Mouse (Mus musculus): ENCODE measurements at regions not wholly inside any gene's neighbourhood (a gene's known extent, or its start where the extent isn't known, plus 50 kb on each side); places are given as distances from the start of the nearest gene placed in this dataset.

DNA sequence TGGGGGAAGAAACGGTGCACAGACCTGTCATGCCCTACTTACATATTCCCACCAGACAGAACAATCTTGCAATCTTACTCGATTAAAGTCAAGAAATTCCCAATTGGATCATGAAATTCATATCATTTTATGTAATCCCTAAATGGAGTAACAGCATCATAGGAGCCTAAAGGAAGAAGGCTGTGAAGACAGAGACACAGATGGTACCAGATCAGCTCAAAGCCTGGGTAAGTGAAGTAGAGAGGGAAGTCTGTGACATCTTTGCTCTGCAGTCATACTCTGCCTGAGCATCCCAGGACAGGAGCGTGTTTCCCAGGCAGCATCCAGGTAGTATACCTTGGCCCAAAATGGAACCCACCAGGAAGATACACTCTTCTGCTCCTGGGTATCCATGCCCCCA, 108.6 kb downstream of the Diras2 start:
- H3K27ac ChIP-seq (replicated peaks; ENCODE audit: insufficient read depth, low read depth, low read length) = no peak overlapping the region
- no peaks in the 10 kb centered on the region for H3K79me2 ChIP-seq (ENCODE audit: control insufficient read depth, insufficient read depth, low read length)
- no peak for DNase-seq (ENCODE audit: extremely low read depth, low read depth, low spot score)
- H3K4me1 ChIP-seq (ENCODE audit: control insufficient read depth, insufficient read depth, low read length) = no peaks in the 10 kb centered on the region
- no peak overlapping the region for H3K4me3 ChIP-seq (ENCODE audit: insufficient read depth, low read depth, low read length)
- no peak overlapping the region for H3K9ac ChIP-seq (ENCODE audit: low read depth, low read length)
- TF ChIP-seq POLR2A (IDR thresholded peaks at IDR 0.05; ENCODE audit: extremely low read depth, insufficient read depth, low read length) (no peak), CTCF (IDR thresholded peaks at IDR 0.05; ENCODE audit: low read depth, low read length) (no peak)
- H3K27me3 ChIP-seq (ENCODE audit: control insufficient read depth, insufficient read depth, low read length) = no peaks in the 10 kb centered on the region
- H3K36me3 ChIP-seq (ENCODE audit: control insufficient read depth, insufficient read depth, low read length) = no peaks in the 10 kb centered on the region
- WGBS = 88% methylated on average over 3 of the region's 3 CpGs

- Histone ChIP-seq H3K79me2 (ENCODE audit: control insufficient read depth, insufficient read depth, low read length) (no peaks in the 10 kb centered on the region), H3K9ac (ENCODE audit: low read depth, low read length) (no peak overlapping the region), H3K27ac (replicated peaks; ENCODE audit: insufficient read depth, low read depth, low read length) (no peak overlapping the region), H3K27me3 (ENCODE audit: control insufficient read depth, insufficient read depth, low read length) (no peaks in the 10 kb centered on the region), H3K36me3 (ENCODE audit: control insufficient read depth, insufficient read depth, low read length) (no peaks in the 10 kb centered on the region), H3K4me3 (ENCODE audit: insufficient read depth, low read depth, low read length) (no peak overlapping the region), H3K4me1 (ENCODE audit: control insufficient read depth, insufficient read depth, low read length) (no peaks in the 10 kb centered on the region)
- TF ChIP-seq CTCF (IDR thresholded peaks at IDR 0.05; ENCODE audit: low read depth, low read length) = no peak
- TF ChIP-seq POLR2A (IDR thresholded peaks at IDR 0.05; ENCODE audit: extremely low read depth, insufficient read depth, low read length) = no peak
- WGBS = 93% methylated on average over 5 of the region's 5 CpGs
- DNase-seq (ENCODE audit: extremely low read depth, low read depth, low spot score) = no peak
These were observed 102.6 kb downstream of the Diras2 start for GRCm38 (mm10) chr13:52428527-52428926.

GRCm38 (mm10) chr13:52436756-52437155, 94.3 kb downstream of the Diras2 start:
- Histone ChIP-seq H3K79me2 (ENCODE audit: control insufficient read depth, insufficient read depth, low read length) (no peaks in the 10 kb centered on the region), H3K27me3 (ENCODE audit: control insufficient read depth, insufficient read depth, low read length) (no peaks in the 10 kb centered on the region), H3K4me3 (ENCODE audit: insufficient read depth, low read depth, low read length) (no peak overlapping the region), H3K36me3 (ENCODE audit: control insufficient read depth, insufficient read depth, low read length) (no peaks in the 10 kb centered on the region), H3K27ac (replicated peaks; ENCODE audit: insufficient read depth, low read depth, low read length) (no peak overlapping the region), H3K9ac (ENCODE audit: low read depth, low read length) (no peak overlapping the region), H3K4me1 (ENCODE audit: control insufficient read depth, insufficient read depth, low read length) (no peaks in the 10 kb centered on the region)
- no peak for DNase-seq (ENCODE audit: extremely low read depth, low read depth, low spot score)
- TF ChIP-seq CTCF (IDR thresholded peaks at IDR 0.05; ENCODE audit: low read depth, low read length) = no peak
- no peak for TF ChIP-seq POLR2A (IDR thresholded peaks at IDR 0.05; ENCODE audit: extremely low read depth, insufficient read depth, low read length)
- 80% methylated on average over 8 of the region's 8 CpGs for WGBS

DNA sequence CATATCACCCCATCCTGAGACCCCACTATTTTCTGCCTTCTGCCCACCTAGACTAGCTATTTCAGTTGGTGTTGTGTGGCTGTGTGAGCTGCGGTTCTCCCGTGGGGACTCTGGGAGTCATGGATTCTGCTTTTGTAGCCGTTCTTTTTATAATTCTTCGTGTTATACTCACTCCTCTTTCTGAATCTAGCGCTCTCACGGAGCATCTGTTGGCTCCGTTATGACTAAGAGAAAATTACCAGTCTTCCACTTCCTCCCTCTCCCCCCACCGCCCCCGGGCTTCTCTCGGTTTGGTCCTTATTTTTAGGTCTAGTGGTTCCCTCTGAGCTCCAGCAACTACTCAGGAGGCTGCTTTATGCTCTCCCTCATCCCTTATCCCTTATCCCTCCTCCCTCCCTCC, 85.6 kb downstream of the Diras2 start:
- Histone ChIP-seq H3K79me2 (ENCODE audit: control insufficient read depth, insufficient read depth, low read length) (no peaks in the 10 kb centered on the region), H3K27ac (replicated peaks; ENCODE audit: insufficient read depth, low read depth, low read length) (no peak overlapping the region), H3K27me3 (ENCODE audit: control insufficient read depth, insufficient read depth, low read length) (0 out of 2 replicates have a peak, but pooled peaks cover 2% of the 10 kb centered on the region), H3K9ac (ENCODE audit: low read depth, low read length) (no peak overlapping the region), H3K4me1 (ENCODE audit: control insufficient read depth, insufficient read depth, low read length) (no peaks in the 10 kb centered on the region), H3K4me3 (ENCODE audit: insufficient read depth, low read depth, low read length) (no peak overlapping the region), H3K36me3 (ENCODE audit: control insufficient read depth, insufficient read depth, low read length) (no peaks in the 10 kb centered on the region)
- WGBS = 84% methylated on average over 10 of the region's 10 CpGs
- no peak for TF ChIP-seq POLR2A (IDR thresholded peaks at IDR 0.05; ENCODE audit: extremely low read depth, insufficient read depth, low read length)
- no peak for TF ChIP-seq CTCF (IDR thresholded peaks at IDR 0.05; ENCODE audit: low read depth, low read length)
- DNase-seq (ENCODE audit: extremely low read depth, low read depth, low spot score) = no peak

DNA sequence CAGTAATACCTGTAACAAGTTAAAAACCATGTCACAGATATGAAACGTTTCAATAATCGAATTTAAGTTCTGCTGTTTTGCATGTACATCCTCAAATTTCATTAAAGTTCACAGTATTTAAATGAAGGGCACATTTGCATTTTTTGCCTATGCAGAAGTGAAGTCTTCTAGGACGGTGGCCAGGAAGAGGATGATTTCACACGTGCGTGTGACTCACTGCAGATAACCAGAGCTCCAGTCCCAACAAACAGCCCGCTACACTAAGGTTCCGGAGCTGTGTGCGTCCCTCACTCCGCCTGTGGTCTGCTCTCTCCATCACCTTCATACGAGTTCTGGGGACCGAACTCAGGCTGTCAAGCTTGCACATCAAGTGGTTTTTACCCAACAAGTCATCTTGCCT, 82.2 kb downstream of the Diras2 start:
- H3K36me3 ChIP-seq (ENCODE audit: control insufficient read depth, insufficient read depth, low read length) = no peaks in the 10 kb centered on the region
- 0 out of 2 replicates have a peak, but pooled peaks cover 2% of the 10 kb centered on the region for H3K27me3 ChIP-seq (ENCODE audit: control insufficient read depth, insufficient read depth, low read length)
- no peak overlapping the region for H3K9ac ChIP-seq (ENCODE audit: low read depth, low read length)
- H3K27ac ChIP-seq (replicated peaks; ENCODE audit: insufficient read depth, low read depth, low read length) = no peak overlapping the region
- no peak for TF ChIP-seq CTCF (IDR thresholded peaks at IDR 0.05; ENCODE audit: low read depth, low read length)
- TF ChIP-seq POLR2A (IDR thresholded peaks at IDR 0.05; ENCODE audit: extremely low read depth, insufficient read depth, low read length) = no peak
- WGBS = 72% methylated on average over 11 of the region's 11 CpGs
- no peak for DNase-seq (ENCODE audit: extremely low read depth, low read depth, low spot score)
- H3K79me2 ChIP-seq (ENCODE audit: control insufficient read depth, insufficient read depth, low read length) = no peaks in the 10 kb centered on the region
- no peaks in the 10 kb centered on the region for H3K4me1 ChIP-seq (ENCODE audit: control insufficient read depth, insufficient read depth, low read length)
- no peak overlapping the region for H3K4me3 ChIP-seq (ENCODE audit: insufficient read depth, low read depth, low read length)

DNA sequence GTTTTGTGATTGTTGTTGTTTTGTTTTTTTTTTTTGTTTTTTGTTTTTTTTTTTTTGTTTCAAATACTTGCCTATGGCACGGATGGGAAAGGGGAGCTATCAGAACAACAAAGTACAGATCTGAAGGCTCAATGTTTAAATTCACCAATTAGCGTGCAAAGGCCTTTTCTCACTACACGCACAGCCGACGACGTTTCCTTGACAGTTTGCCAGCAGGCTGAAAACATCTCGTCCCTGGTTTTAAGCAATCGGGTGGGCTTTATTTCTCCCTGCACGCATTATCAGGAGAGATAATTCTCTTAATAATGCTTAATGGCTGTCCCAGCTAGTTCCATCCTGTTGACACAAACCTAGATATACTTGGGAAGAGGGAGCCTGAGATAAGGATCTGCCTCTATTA, 79.6 kb downstream of the Diras2 start:
- Histone ChIP-seq H3K9ac (ENCODE audit: low read depth, low read length) (no peak overlapping the region), H3K36me3 (ENCODE audit: control insufficient read depth, insufficient read depth, low read length) (no peaks in the 10 kb centered on the region), H3K27me3 (ENCODE audit: control insufficient read depth, insufficient read depth, low read length) (no peaks in the 10 kb centered on the region), H3K79me2 (ENCODE audit: control insufficient read depth, insufficient read depth, low read length) (no peaks in the 10 kb centered on the region), H3K4me1 (ENCODE audit: control insufficient read depth, insufficient read depth, low read length) (no peaks in the 10 kb centered on the region), H3K27ac (replicated peaks; ENCODE audit: insufficient read depth, low read depth, low read length) (no peak overlapping the region), H3K4me3 (ENCODE audit: insufficient read depth, low read depth, low read length) (no peak overlapping the region)
- TF ChIP-seq CTCF (IDR thresholded peaks at IDR 0.05; ENCODE audit: low read depth, low read length) = no peak
- TF ChIP-seq POLR2A (IDR thresholded peaks at IDR 0.05; ENCODE audit: extremely low read depth, insufficient read depth, low read length) = no peak
- no peak for DNase-seq (ENCODE audit: extremely low read depth, low read depth, low spot score)
- WGBS = 71% methylated on average over 9 of the region's 9 CpGs

Data from liver, adult 2 months (tissue).